Mouse (Mus musculus) intestine, embryonic 14.5 days (tissue): ENCODE data around the gene Adck1. TPM values are rescaled to one million over a fixed set of nuclear protein-coding genes. Genes with fewer than 3 reads are reported as not detected.

Experiments
- ATAC-seq: fragments of 200-750 bp; cut with Nextera tagmentation; replicated peaks from 2 replicates; pipeline ENCODE4 v1.8.0; 2017; ENCODE audit warnings: low read depth, moderate number of reproducible peaks, moderate TSS enrichment, moderate library complexity; ENCODE audit not compliant: low FRiP score, low TSS enrichment
- DNase-seq: peaks from one replicate; pipeline ENCODE4 v3.0.0-alpha.2; 2018; ENCODE audit warnings: low spot score
- H3K27ac ChIP-seq: fragments of 300-500 bp; sonication (generic); 2 replicates; pipeline ENCODE4 v1.5.1; 2014; ENCODE audit warnings: low read depth, mild to moderate bottlenecking, control low read depth
- H3K27me3 ChIP-seq: fragments of 300-500 bp; sonication (generic); replicated peaks from 2 replicates; pipeline ENCODE4 v1.6.1; 2014; ENCODE audit warnings: low read length, control low read depth; ENCODE audit not compliant: control insufficient read depth, insufficient read depth
- H3K36me3 ChIP-seq: fragments of 300-500 bp; sonication (generic); 2 replicates; pipeline ENCODE4 v1.6.1; 2014; ENCODE audit warnings: low read length, control low read depth; ENCODE audit not compliant: control insufficient read depth, insufficient read depth
- H3K4me1 ChIP-seq: fragments of 300-500 bp; sonication (generic); replicated peaks from 2 replicates; pipeline ENCODE4 v1.6.1; 2014; ENCODE audit warnings: low read length, control low read depth, mixed read lengths; ENCODE audit not compliant: control insufficient read depth, insufficient read depth
- H3K4me2 ChIP-seq: fragments of 300-500 bp; sonication (generic); 2 replicates; pipeline ENCODE4 v1.6.1; 2014; ENCODE audit warnings: low read length
- H3K4me3 ChIP-seq: fragments of 300-500 bp; sonication (generic); 2 replicates; pipeline ENCODE4 v1.5.1; 2014; ENCODE audit warnings: low read depth, low read length, control low read depth, mixed read lengths
- H3K9ac ChIP-seq: fragments of 300-500 bp; sonication (generic); 2 replicates; pipeline ENCODE4 v1.6.1; 2014; ENCODE audit warnings: mild to moderate bottlenecking, low read length
- H3K9me3 ChIP-seq: fragments of 300-500 bp; sonication (generic); 2 replicates; pipeline ENCODE4 v1.6.1; 2016; ENCODE audit warnings: low read length, control low read depth; ENCODE audit not compliant: control insufficient read depth
- WGBS: fragments of 180-500 bp; shearing (Covaris S2); extraction: QIAGEN DNeasy Blood & Tissue Kit; methylation state at CpG from one replicate; pipeline ENCODE4 v1.1.7; 2014; 5-methylcytosine and 5-hydroxymethylcytosine counted together
- polyA plus RNA-seq: library from polyadenylated mRNA; unstranded; fragments of >200 nt; fragmentation: Nextera tagmentation; extraction: Ambion mirVana; gene quantifications from 2 replicates; pipeline ENCODE4 v1.2.1, GENCODE M21; 2014

Gene Adck1
- polyA plus RNA-seq, 1 experiment from 2014 or later: 15.7 TPM

GRCm38 (mm10) chr12:88433171-88433570 is 72.8 kb downstream of the Adck1 start:
- WGBS: 94% methylated on average over 7 of the region's 7 CpGs

GRCm38 (mm10) chr12:88436962-88437750 is 76.8 kb downstream of the Adck1 start:
- Histone ChIP-seq H3K36me3 (no peaks in the 10 kb centered on the region), H3K9me3 (no peaks in the 10 kb centered on the region), H3K4me2 (no peak overlapping the region), H3K4me3 (no peak overlapping the region), H3K27me3 (no peaks in the 10 kb centered on the region), H3K27ac (no peak overlapping the region), H3K9ac (no peak overlapping the region), H3K4me1 (no peaks in the 10 kb centered on the region)
- ATAC-seq (no peak), DNase-seq (no peak)
- WGBS: 78% methylated on average over 15 of the region's 15 CpGs

More at GRCm38 (mm10) chr12:88433171-88433570, 72.8 kb downstream of the Adck1 start:
- Histone ChIP-seq H3K9ac (no peak overlapping the region), H3K27me3 (no peaks in the 10 kb centered on the region), H3K4me1 (no peaks in the 10 kb centered on the region), H3K4me3 (no peak overlapping the region), H3K27ac (no peak overlapping the region), H3K9me3 (no peaks in the 10 kb centered on the region), H3K36me3 (no peaks in the 10 kb centered on the region; the same call in 1 of the 2 replicates), H3K4me2 (no peak overlapping the region)
- DNase-seq (no peak), ATAC-seq (no peak)

- Histone ChIP-seq H3K36me3 (no peaks in the 10 kb centered on the region), H3K4me2 (no peak overlapping the region), H3K9me3 (no peaks in the 10 kb centered on the region), H3K4me1 (no peaks in the 10 kb centered on the region), H3K27ac (no peak overlapping the region), H3K27me3 (no peaks in the 10 kb centered on the region), H3K9ac (no peak overlapping the region), H3K4me3 (no peak overlapping the region)
- 81% methylated on average over 14 of the region's 14 CpGs for WGBS
- no peak for DNase-seq
- no peak for ATAC-seq
Observed at GRCm38 (mm10) chr12:88441922-88442809, 81.8 kb downstream of the Adck1 start.

GRCm38 (mm10) chr12:88444040-88444439 is 83.7 kb downstream of the Adck1 start:
- Histone ChIP-seq H3K9me3 (no peaks in the 10 kb centered on the region), H3K4me2 (no peak overlapping the region), H3K36me3 (no peaks in the 10 kb centered on the region), H3K27ac (no peak overlapping the region), H3K4me3 (no peak overlapping the region), H3K9ac (no peak overlapping the region), H3K27me3 (no peaks in the 10 kb centered on the region), H3K4me1 (no peaks in the 10 kb centered on the region)
- 81% methylated on average over 5 of the region's 5 CpGs for WGBS
- DNase-seq (no peak), ATAC-seq (no peak)

- DNase-seq (no peak), ATAC-seq (no peak)
- WGBS: 90% methylated on average over 3 of the region's 3 CpGs
- H3K36me3 ChIP-seq: 0 out of 2 replicates have a peak, but pooled peaks cover 2% of the 10 kb centered on the region
- H3K27me3 ChIP-seq: no peaks in the 10 kb centered on the region
- H3K27ac ChIP-seq: no peak overlapping the region
- no peak overlapping the region for H3K9ac ChIP-seq
- no peak overlapping the region for H3K4me2 ChIP-seq
- H3K4me3 ChIP-seq: no peak overlapping the region
- H3K9me3 ChIP-seq: no peaks in the 10 kb centered on the region
- no peaks in the 10 kb centered on the region for H3K4me1 ChIP-seq
Observed at GRCm38 (mm10) chr12:88445471-88445870, 85.1 kb downstream of the Adck1 start.

GRCm38 (mm10) chr12:88450658-88451563 is 90.6 kb downstream of the Adck1 start:
- Histone ChIP-seq H3K27me3 (no peaks in the 10 kb centered on the region), H3K9ac (no peak overlapping the region), H3K9me3 (no peaks in the 10 kb centered on the region), H3K4me3 (no peak overlapping the region), H3K4me1 (no peaks in the 10 kb centered on the region), H3K27ac (no peak overlapping the region), H3K4me2 (no peak overlapping the region), H3K36me3 (0 out of 2 replicates have a peak, but pooled peaks cover 2% of the 10 kb centered on the region)
- no peak for DNase-seq
- 83% methylated on average over 4 of the region's 4 CpGs for WGBS
- ATAC-seq: no peak

GRCm38 (mm10) chr12:88454701-88455410 is 94.5 kb downstream of the Adck1 start:
- no peak overlapping the region for H3K27ac ChIP-seq
- WGBS: 49% methylated on average over 12 of the region's 12 CpGs
- H3K36me3 ChIP-seq: no peaks in the 10 kb centered on the region
- H3K4me1 ChIP-seq: no peaks in the 10 kb centered on the region
- ATAC-seq (no peak; the same call in 1 of the 2 replicates), DNase-seq (no peak)
- no peak overlapping the region for H3K4me2 ChIP-seq
- no peaks in the 10 kb centered on the region for H3K9me3 ChIP-seq
- H3K27me3 ChIP-seq: no peaks in the 10 kb centered on the region
- no peak overlapping the region for H3K4me3 ChIP-seq
- no peak overlapping the region for H3K9ac ChIP-seq
